Mouse (Mus musculus) embryonic fibroblast, embryonic 13.5 days (primary cell): Measurements from ENCODE around the gene Ube2b.

Experiments
- CTCF ChIP-seq: IDR thresholded peaks from 2 replicates; pipeline ENCODE4 v1.5.1; 2011; ENCODE audit warnings: mild to moderate bottlenecking, control low read depth, low read length, moderate library complexity, borderline replicate concordance; ENCODE audit not compliant: insufficient read depth
- POLR2A ChIP-seq: IDR thresholded peaks from 2 replicates; pipeline ENCODE4 v1.6.1; 2011; ENCODE audit warnings: low read depth, mild to moderate bottlenecking, control low read depth, low read length, moderate library complexity

- TF ChIP-seq POLR2A: no peak
- no peak for TF ChIP-seq CTCF
These were observed 11.0 kb upstream of the Ube2b start for GRCm38 (mm10) chr11:52011541-52011940.
